Mouse (Mus musculus): ENCODE data around the gene Msantd3. TPM values are rescaled to one million over a fixed set of nuclear protein-coding genes. Genes with fewer than 3 reads are reported as not detected.
A peak's percentile ranks its signal among the peaks of the same experiment; 100 is the strongest.

The Msantd3 gene
- polyA plus RNA-seq (2012; rRNA removed) = 3.8 and 4.6 TPM in 2 replicates

DNA sequence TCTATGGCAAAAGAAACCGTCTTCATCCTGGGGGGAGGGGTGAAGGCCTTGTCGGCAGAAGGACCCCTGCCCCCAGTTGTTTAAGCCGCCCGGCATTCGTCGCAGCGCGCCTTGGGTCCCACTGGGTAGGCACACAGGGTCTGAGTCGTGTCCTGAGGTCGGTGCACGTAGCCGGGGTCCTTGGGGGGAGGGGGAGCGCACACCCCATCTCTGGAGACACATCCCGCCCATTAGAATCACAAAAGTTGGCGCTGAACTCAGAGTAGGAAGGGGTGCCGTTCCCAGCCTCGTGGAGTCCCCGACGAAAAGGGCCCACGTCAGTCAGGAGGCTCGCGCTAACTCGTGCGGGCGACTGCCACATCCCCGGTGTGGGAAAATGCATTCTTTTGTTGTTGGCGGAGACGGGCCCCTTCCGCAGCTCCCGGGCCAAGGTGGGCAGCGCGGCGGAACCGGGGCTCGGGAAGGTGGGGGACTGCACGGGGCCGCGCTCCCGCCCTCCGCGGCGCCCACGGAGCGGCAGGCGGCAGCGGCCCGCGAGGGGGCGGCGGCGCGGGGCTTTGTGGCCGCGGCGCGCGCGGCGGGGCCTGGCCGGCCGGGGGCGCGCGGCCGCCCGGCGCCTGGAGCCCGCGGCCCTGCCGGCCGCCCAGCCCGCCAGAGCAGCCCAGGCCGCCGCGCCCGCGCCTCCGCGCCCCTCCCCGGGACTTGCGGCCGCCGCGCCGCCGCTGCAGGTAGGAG lies at the start of gene Msantd3:
Msantd3 (plus strand) TSS at position 95 of the 735 bp plus-strand sequence.
- no peak for TF ChIP-seq POLR2A (IDR thresholded peaks at IDR 0.05; ENCODE audit: low read depth, low read length)
- TF ChIP-seq CTCF (conservative IDR thresholded peaks at IDR 0.05; ENCODE audit: insufficient read depth, insufficient read length, low read depth, low read length) = no peak

DNA sequence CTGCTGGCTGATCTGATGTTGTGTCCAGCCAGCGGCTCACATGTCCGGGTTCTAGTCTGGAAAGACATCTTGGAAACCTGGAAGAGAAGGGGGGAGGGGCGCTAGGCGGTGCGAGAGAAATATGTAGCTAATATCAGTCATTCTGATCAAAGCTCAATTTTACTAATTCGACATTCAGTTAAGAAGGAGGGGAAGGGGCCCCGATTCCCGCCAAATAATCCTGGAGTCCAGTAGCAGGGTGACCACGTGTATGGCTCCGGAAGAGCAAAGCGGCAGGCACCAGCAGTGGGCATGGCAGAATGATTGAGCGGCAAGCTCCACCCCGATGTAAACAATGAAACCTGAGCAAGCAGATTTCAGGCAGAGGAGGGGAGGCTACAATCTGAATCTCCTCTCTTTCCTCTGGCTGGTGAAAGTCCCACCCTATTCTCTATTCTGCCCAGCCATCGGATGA lies 48.4 kb upstream of the Msantd3 start:
- Histone ChIP-seq H3K4me3 (ENCODE audit: insufficient read depth, low read depth, low read length) (no peak overlapping the region), H3K27ac (ENCODE audit: insufficient read depth, low read depth, low read length) (no peak overlapping the region), H3K4me1 (ENCODE audit: control insufficient read depth, insufficient read depth, low read length) (no peaks in the 10 kb centered on the region), H3K36me3 (ENCODE audit: control insufficient read depth, insufficient read depth, low read length) (no peaks in the 10 kb centered on the region), H3K27me3 (replicated peaks; ENCODE audit: control insufficient read depth, insufficient read depth, low read length) (no peaks in the 10 kb centered on the region)
- WGBS = 11% methylated on average over 14 of the region's 14 CpGs
- no peak for DNase-seq
- no peak for TF ChIP-seq CTCF (conservative IDR thresholded peaks at IDR 0.05; ENCODE audit: insufficient read depth, insufficient read length, low read depth, low read length)
- TF ChIP-seq POLR2A (IDR thresholded peaks at IDR 0.05; ENCODE audit: low read depth, low read length) = no peak

More for the DNA sequence above, at the start of gene Msantd3:
- Histone ChIP-seq H3K27ac (ENCODE audit: insufficient read depth, low read depth, low read length) (no peak within 1 kb of the TSS), H3K4me3 (ENCODE audit: insufficient read depth, low read depth, low read length) (peak within 1 kb of the TSS; percentile 60), H3K36me3 (ENCODE audit: control insufficient read depth, insufficient read depth, low read length) (no peaks in the 10 kb centered on the region), H3K27me3 (replicated peaks; ENCODE audit: control insufficient read depth, insufficient read depth, low read length) (no peaks in the 10 kb centered on the region), H3K4me1 (ENCODE audit: control insufficient read depth, insufficient read depth, low read length) (peaks cover 4% of the 10 kb centered on the region; the same call in 1 of the 2 replicates)
- DNase-seq = peak; percentile 34
- 9% methylated on average over 86 of the region's 86 CpGs for WGBS

DNA sequence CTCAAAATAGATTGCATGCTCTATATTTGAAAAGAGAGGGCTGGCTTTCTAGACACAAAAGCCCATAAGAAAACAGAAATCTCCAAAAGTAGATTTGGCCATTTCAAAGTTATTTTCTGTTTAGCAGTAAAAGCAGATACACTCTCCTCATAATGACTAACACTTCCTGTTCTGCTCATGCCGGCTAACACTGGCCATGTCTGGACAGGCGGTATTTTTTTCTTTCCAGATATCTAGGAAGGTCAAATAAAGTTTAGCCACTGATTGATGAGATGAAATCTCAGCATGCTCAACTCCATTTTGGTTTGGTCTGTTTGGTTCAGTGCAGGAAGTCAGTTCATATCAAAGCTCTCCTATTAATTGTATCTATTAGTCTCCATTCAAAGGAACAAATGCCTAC lies 47.2 kb upstream of the Msantd3 start:
- Histone ChIP-seq H3K27me3 (replicated peaks; ENCODE audit: control insufficient read depth, insufficient read depth, low read length) (no peaks in the 10 kb centered on the region), H3K36me3 (ENCODE audit: control insufficient read depth, insufficient read depth, low read length) (no peaks in the 10 kb centered on the region), H3K4me1 (ENCODE audit: control insufficient read depth, insufficient read depth, low read length) (no peaks in the 10 kb centered on the region), H3K4me3 (ENCODE audit: insufficient read depth, low read depth, low read length) (no peak overlapping the region), H3K27ac (ENCODE audit: insufficient read depth, low read depth, low read length) (no peak overlapping the region)
- WGBS = 68% methylated on average over 2 of the region's 2 CpGs
- TF ChIP-seq CTCF (conservative IDR thresholded peaks at IDR 0.05; ENCODE audit: insufficient read depth, insufficient read length, low read depth, low read length) = no peak
- TF ChIP-seq POLR2A (IDR thresholded peaks at IDR 0.05; ENCODE audit: low read depth, low read length) = no peak
- DNase-seq = no peak

- WGBS = 28% methylated on average over 2 of the region's 2 CpGs
- Histone ChIP-seq H3K4me3 (ENCODE audit: insufficient read depth, low read depth, low read length) (no peak overlapping the region), H3K27ac (ENCODE audit: insufficient read depth, low read depth, low read length) (no peak overlapping the region), H3K4me1 (ENCODE audit: control insufficient read depth, insufficient read depth, low read length) (no peaks in the 10 kb centered on the region), H3K27me3 (replicated peaks; ENCODE audit: control insufficient read depth, insufficient read depth, low read length) (0 out of 2 replicates have a peak, but pooled peaks cover 2% of the 10 kb centered on the region), H3K36me3 (ENCODE audit: control insufficient read depth, insufficient read depth, low read length) (no peaks in the 10 kb centered on the region)
- DNase-seq = no peak
- no peak for TF ChIP-seq CTCF (conservative IDR thresholded peaks at IDR 0.05; ENCODE audit: insufficient read depth, insufficient read length, low read depth, low read length)
- no peak for TF ChIP-seq POLR2A (IDR thresholded peaks at IDR 0.05; ENCODE audit: low read depth, low read length)
Observed at GRCm38 (mm10) chr4:48510861-48511260, 28.9 kb upstream of the Msantd3 start.

DNA sequence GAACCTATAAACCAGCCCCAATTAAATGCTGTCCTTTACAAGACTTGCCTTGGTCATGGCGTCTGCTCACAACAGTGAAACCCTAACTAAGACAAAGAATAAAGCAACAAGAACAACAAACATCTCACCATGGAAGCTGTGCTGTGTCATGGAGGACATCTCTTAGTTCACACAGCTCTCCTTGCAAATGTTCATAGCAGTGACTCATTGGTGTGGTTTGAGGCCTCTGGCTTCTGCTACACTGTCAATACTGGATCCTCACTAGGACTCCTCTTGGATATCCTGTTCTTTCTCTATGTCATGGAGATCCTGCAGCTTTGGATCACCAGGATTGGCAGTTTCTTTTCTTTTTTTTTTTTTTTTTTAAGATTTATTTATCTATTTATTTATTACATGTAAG lies 10.2 kb upstream of the Msantd3 start:
- no peak overlapping the region for H3K4me3 ChIP-seq (ENCODE audit: insufficient read depth, low read depth, low read length)
- no peaks in the 10 kb centered on the region for H3K27me3 ChIP-seq (replicated peaks; ENCODE audit: control insufficient read depth, insufficient read depth, low read length)
- no peak for TF ChIP-seq CTCF (conservative IDR thresholded peaks at IDR 0.05; ENCODE audit: insufficient read depth, insufficient read length, low read depth, low read length)
- no peak for TF ChIP-seq POLR2A (IDR thresholded peaks at IDR 0.05; ENCODE audit: low read depth, low read length)
- DNase-seq = no peak
- WGBS = 97% methylated on average over 1 of the region's 1 CpGs
- H3K27ac ChIP-seq (ENCODE audit: insufficient read depth, low read depth, low read length) = no peak overlapping the region
- no peaks in the 10 kb centered on the region for H3K4me1 ChIP-seq (ENCODE audit: control insufficient read depth, insufficient read depth, low read length)
- H3K36me3 ChIP-seq (ENCODE audit: control insufficient read depth, insufficient read depth, low read length) = no peaks in the 10 kb centered on the region

DNA sequence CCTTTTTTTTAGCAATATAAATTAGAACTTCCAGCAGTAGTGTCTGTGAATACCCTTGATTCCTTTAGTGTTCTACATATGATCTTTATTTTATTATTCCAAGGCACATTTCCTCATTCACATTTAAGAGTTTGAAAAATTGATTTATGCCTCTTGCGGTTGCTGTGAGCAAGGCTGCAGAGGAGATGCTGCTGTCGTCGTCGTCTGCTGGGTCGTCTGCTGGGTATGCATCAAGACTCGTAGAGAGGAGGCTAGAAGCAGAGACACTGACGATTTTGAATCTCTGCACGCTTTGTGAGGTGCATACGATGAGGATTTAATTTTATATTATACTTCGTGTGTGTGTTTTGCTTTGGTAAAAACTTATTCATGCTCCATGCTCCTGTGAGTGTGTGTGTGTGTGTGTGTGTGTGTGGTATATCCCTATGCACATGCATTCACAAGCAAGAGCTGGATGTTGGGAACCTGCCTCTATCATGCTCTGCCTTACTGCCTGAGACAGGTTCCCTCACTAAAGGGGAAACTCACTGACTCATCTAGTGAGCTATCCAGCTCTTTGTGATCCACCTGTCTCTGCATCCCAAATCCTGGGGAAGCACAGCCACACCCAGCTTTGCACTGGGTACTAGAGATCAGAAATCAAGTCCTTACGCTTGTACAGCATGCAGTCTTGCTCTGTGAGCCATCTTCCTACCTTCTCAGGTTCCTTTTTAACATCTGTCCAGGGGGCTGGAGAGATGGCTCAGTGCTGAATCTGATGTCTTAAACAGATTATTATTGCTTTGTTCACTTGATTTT lies 7.7 kb upstream of the Msantd3 start:
- TF ChIP-seq POLR2A (IDR thresholded peaks at IDR 0.05; ENCODE audit: low read depth, low read length) (no peak), CTCF (conservative IDR thresholded peaks at IDR 0.05; ENCODE audit: insufficient read depth, insufficient read length, low read depth, low read length) (no peak)
- no peak overlapping the region for H3K27ac ChIP-seq (ENCODE audit: insufficient read depth, low read depth, low read length)
- H3K36me3 ChIP-seq (ENCODE audit: control insufficient read depth, insufficient read depth, low read length) = no peaks in the 10 kb centered on the region
- no peaks in the 10 kb centered on the region for H3K4me1 ChIP-seq (ENCODE audit: control insufficient read depth, insufficient read depth, low read length)
- no peak for DNase-seq
- 70% methylated on average over 11 of the region's 11 CpGs for WGBS
- H3K27me3 ChIP-seq (replicated peaks; ENCODE audit: control insufficient read depth, insufficient read depth, low read length) = no peaks in the 10 kb centered on the region
- H3K4me3 ChIP-seq (ENCODE audit: insufficient read depth, low read depth, low read length) = no peak overlapping the region

DNA sequence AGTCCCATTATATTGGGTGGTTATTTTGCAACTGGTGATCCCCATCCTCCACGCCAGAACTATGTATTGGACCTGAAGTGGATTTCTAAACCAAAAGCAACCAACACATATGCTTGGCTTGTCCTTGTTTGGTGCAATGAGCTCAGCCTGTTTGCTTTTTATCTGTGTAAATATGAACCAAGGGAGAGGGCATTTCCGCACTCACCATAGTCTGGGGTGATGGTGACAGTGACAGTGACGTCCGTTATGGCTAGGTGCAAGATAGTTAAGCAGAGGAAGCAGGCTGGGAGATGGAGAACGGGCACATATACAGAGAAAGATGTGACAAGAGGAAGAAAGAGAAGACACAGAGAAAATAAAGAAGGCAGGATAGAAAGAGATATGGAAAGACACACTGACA lies 3.5 kb upstream of the Msantd3 start:
- no peaks in the 10 kb centered on the region for H3K4me1 ChIP-seq (ENCODE audit: control insufficient read depth, insufficient read depth, low read length)
- TF ChIP-seq POLR2A (IDR thresholded peaks at IDR 0.05; ENCODE audit: low read depth, low read length) (no peak), CTCF (conservative IDR thresholded peaks at IDR 0.05; ENCODE audit: insufficient read depth, insufficient read length, low read depth, low read length) (no peak)
- no peak overlapping the region for H3K27ac ChIP-seq (ENCODE audit: insufficient read depth, low read depth, low read length)
- 88% methylated on average over 5 of the region's 5 CpGs for WGBS
- DNase-seq = no peak
- H3K36me3 ChIP-seq (ENCODE audit: control insufficient read depth, insufficient read depth, low read length) = no peaks in the 10 kb centered on the region
- H3K27me3 ChIP-seq (replicated peaks; ENCODE audit: control insufficient read depth, insufficient read depth, low read length) = no peaks in the 10 kb centered on the region
- no peak overlapping the region for H3K4me3 ChIP-seq (ENCODE audit: insufficient read depth, low read depth, low read length)

Data from kidney, adult 2 months (tissue).